Mouse (Mus musculus) liver, postnatal 0 days (tissue): Measurements from ENCODE around the gene Nsf.

Experiments used
- CTCF ChIP-seq: sonication (generic); IDR thresholded peaks from 2 replicates; pipeline ENCODE4 v1.5.1; 2016; ENCODE audit warnings: antibody characterized with exemption, low read depth
- EP300 ChIP-seq: IDR thresholded peaks from 2 replicates; pipeline ENCODE4 v1.6.1; 2016; ENCODE audit warnings: antibody characterized with exemption, low read depth, mild to moderate bottlenecking

DNA sequence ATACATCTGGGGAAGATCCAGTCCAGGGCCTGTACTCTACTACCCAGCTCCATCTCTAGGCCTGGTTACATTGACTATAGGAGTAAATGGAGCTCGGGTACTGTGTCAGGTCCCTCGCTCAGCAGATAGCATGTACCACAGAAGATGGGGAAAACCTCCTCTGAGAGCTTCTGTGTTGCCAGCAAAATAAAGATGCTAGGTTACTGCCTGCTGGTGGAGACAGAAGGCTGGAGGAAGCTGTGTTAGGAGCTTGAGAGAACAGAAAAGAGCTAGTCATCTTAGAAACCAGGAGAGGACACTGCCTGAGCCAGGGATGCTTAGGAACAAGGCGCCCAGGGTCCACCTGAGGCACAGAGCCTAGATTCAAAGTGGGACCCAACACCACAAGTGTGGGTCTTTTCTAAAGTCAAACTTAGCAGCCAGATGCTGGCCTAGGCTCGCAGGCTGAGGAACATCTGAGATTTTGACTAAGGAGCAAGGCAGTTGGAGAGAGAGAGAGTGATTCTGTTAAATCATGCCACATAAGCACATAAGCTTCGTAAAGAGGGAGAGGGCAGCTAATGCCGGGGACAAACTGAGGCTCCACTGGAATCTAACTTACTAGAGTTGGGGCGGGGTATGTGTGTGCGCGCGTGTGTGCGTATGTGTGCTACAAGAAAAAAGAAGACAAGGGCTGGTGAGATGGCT is 66.0 kb downstream of the Nsf start:
- no peak for TF ChIP-seq CTCF
- TF ChIP-seq EP300, result no peak
